Mouse (Mus musculus) right cerebral cortex, postnatal 36 days (tissue): ENCODE measurements around the gene Taf12.

ENCODE experiments used
- DNase-seq, 2 experiments: peaks; one replicate each; pipeline ENCODE4 v3.0.0; 2022; ENCODE audit warnings: low spot score in 2 of 2, mixed read lengths in 1 of 2

Taf12 gene

DNA sequence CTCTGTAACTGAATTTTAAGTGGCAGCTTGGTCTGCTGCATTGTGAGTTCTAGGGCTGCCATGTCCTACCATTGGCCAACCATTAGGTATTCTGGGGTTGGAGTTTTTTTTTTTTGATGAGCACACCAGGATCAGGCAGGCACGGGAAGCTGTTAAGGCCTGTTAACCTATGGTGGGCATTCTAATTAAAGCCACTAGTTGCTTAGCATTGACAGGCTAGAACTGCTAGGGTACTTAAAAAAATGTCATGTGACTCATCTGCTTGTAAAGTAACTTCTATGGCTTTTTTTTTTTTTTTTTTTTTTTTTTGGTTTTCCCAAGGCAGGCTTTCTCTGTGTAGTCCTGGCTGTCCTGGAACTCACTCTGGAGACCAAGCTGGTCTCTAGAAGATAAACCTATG is 37.0 kb downstream of the Taf12 start:
- no peak for DNase-seq

DNA sequence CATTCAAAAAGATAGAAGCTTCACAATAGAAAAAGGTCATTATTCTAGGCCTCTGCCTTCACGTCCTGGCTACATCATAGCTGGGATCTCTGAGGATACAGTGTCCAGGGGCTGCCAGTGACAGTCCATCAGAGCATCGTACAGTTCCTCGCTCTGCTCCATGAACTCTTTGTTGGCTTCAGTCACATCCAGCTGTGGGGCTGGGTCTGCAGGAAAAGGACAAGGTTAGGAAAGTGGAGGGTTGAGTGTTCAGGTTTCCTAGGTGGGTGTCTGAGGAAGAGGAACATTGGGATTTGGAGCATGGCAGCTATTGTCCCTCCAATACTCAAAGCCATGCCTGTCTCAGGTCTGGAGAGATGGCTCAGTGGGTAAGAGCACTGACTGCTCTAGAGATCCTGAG is 37.6 kb downstream of the Taf12 start:
- DNase-seq = no peak

DNA sequence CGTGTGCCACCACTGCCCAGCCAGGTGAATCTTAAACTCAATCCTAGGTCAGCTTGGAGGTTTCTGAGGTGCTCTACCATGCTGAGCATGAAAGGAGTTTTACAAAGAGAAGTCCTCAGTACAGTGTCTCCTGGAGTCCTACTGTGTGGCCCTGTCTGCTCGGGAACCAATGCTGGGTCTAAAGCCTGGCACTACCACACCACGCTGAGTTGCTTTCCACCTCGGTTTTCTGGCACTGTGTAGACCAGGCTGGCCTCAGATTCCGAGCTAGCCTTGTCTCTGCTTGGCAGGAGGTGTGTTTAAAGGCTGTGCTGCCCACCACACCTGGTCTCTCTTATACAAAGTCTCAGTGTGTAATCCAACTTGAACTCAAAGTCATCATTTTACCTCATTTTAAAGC is 38.5 kb downstream of the Taf12 start:
- no peak for DNase-seq

DNA sequence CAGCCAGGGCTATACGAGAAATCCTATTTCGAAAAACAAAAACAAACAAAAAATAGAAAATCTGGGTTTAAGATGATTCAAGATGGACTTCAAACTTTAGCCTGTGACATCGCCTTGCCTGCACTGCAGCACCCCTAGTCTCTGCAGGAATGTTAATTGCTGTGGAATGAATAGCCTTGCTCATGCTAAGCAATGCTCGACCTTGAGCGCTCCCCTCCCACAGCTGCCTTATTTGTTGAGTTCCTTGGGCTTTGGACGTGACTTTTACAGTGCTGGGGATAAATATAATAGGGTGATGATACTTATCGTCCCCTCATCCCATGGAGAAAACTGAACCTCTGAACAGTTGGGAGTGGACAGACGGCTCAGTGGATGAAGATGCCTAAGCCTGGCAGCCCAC is 41.5 kb downstream of the Taf12 start:
- DNase-seq = no peak

DNA sequence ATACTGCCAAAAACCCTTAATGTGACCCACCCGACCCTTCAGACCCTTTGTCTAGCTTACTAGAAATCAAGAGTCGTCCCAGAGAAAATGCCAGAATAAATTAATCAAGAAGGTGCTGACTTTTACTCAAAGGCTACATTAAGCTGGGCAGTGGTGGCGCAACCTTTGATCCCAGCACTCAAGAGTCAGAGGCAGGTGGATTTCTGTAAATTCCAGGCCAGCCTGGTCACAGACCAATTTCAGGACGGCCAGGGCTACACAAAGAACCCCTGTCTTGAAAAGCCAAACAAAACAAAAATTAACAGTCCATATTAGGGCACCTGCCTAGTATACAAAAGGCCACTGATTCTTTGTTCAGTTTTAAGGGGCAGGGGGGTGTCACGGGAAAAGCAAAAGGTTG is 52.3 kb downstream of the Taf12 start:
- no peak for DNase-seq

DNA sequence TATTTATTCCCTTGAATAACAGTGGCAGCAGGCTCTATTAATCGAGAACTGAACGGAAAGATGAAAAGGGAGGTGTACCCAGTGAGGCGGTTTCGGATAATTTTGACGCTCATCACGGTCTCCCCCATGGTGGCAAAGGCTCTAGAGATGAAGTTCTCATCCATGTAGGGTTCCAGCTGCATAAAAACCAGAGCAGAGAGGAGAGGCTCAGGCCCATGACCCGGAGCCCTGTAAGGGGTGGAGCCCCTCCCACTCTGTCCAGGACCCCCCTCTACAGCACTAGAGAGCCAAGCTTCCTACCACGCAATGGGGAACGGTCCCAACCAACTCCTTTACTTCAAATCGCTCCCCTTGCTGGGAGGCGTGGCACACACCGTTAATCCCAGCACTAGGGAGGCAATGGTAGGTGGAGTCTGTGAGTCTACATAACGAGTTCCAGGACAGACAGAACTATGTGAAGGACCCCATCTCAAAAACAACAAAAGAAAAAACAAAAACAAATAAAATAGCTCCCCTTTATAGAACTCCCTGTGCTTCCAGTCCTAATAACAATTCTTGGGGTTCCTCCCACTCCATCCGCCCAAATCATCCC is 54.3 kb downstream of the Taf12 start:
- DNase-seq = no peak

DNA sequence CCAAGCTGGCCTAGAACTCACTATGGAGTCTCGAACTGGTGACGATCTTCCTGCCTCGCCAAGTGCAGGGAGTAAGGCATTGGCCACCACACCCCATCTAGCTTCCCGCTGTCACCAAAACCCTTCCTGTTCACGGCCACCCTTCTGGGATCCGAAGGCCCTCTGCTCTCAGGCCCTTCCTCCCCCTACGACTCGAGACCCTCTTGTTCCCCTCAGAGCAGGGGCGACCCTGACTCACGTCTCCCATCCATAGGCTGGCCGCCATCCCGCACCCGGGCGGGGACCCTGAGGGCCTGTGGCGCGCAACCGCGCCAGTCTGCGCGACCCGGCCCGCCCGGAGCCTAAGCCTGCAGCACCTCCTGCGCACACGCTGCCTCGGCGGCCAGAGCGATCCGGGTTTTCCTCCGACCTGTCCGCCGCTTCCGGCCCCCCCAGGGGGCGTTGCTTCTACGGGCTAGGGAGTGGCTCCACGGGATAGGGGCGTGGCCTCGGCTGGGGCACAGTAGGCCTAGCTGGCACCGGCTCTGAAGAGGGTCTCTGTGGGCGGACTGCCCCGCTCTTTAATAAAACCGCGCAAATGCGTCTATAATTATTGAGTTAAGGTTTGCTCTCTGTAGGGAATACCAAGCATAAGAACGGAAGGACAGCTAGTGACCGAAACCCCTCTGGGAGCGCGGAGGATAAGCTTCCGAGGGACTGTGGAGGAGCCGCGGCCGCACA is 55.1 kb downstream of the Taf12 start, which contains the start of gene Trnau1ap:
Trnau1ap (minus strand) TSS at position 424 of the 720 bp plus-strand sequence.
- peak; percentile 71 to 78 for DNase-seq

DNA sequence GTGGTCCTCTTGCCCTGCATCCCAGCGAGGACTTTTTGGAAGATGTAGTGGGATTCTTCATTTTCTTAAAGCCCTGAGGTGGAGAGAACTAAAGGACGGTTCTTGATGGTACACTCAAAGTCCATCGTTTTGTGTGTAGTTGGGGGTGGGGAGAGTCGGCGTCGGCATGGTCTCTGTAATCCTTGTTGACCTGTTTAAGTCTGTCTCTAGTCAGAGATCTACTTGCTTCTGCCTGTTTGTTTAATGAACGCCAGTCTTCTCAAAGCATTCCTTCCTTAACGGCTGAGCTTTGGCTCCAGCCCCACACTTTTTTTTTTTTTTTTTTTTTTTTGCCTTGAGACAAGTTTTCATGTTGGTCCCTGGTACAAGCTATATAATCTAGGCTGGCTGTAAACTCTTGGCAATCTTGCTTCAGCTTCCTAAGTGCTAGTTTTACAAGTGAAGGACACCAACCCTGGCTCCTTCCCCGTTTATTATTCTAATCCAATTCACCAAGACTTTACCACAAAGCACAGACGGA is 55.7 kb downstream of the Taf12 start:
- no peak for DNase-seq

DNA sequence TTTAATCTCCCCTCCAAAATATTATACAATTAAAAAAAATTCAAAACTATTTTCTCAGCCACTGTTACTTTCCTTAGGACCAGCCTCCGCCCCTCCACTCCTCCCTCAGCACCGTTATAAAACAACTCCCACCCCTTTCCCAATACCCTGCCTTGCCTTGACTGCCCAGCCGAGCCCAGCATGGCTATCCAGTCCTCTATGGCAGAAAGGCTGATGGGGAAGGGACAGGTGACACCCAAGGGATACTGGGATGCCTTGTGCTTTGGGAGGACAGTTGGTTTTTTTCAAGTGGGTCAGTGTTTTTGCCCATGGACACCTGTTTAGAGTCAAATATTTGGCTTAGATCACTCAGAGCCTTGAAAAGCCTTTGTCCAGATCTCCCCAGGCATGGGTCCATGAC is 57.8 kb downstream of the Taf12 start:
- no peak for DNase-seq

DNA sequence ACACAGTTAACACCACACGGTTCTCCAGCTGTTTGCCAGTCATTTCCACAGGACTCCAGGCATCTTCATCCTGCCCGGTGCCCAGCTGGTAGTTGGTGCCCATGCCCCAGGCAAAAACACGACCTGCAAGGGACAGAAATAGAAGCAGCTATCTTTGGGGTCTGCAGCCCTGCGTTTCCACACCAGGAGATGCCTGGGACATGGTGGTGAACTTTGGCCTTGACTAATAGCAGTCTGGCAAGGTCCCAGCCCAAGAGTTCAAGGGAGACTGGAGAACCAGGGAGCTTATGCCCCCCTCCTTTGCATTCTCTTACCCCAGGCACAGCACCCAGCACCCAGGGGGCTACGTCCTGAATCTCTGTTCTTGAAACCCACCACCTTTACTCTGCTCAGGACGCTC is 58.7 kb downstream of the Taf12 start:
- no peak for DNase-seq

DNA sequence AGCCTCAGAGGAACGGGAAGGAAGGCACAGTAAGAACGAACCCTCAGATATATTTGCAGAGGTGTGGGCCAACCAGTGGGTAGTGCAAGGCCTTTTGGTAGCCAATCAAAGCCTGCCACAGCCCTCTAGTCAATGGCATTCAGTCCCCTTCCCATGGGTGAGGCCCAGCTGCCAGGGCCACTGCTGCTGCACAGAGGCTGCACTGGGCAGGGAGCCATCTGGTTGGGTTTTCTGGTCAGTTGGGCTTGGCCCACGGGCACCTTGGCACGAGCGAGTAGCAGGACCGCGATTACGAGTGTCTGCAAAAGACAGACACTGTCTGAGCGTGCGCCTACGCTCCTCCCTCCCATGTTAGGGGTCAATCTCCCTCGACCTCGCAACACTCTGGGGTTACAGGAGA is 64.8 kb downstream of the Taf12 start:
- peak in 1 of 2 experiments; percentile 17 for DNase-seq

DNA sequence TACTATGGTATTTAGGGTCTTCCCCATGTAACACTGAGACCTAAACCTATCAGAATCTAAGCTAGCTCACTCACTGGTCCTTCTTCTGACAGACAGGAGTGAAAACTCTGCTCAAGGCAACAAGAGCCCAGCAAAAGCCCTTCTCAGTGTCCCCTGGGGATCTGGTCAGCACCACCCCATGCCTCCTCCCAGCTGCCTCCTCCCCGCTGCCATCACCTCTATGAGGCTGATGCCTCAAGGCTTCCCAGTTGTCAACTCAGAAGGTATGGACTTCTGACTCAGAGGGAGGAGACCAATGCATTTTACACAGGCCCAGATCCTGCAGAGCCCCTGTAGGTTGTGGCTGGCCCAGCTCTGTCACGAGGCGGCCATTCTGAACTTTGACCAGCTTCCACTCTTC is 67.3 kb downstream of the Taf12 start:
- no peak for DNase-seq

DNA sequence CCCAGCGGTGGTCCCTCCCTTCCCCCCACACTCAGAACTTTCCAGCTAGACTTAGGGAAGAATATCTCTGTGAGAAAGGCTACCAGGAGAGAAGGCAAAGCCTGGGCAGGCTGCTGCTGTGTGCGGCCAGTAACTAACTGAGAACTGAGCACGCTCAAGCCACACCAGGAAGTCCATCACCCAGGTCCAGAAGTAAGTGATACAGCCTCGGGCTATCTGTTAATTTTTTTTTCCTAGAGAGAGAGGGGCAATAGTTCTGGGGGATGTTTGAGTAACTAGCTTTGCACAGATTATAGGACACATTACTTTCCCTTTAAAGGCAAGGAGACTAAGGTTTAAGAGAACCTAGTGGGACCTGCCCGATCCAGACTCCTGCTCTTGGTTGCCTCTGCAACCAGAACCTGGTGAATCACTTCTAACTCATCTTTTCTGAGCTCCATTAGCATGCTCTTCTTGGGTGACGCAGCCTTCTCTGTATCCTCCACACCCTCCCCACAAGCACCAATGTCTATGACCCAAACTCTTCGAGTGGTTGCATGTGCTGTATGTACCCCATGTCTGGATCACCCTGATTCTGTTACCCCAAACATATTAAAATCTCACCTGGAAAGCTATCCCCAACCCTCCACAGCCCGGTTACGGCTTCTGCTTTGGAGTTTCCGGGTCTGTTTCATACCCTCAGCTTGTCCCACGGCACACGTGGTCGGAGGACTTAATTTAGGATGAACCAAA is 70.4 kb downstream of the Taf12 start:
- DNase-seq = no peak
